Mouse (Mus musculus) heart, adult 8-10 months (tissue): ENCODE data around the gene Rnf157. TPM values are rescaled to one million over a fixed set of nuclear protein-coding genes. Genes with fewer than 3 reads are reported as not detected.
"Not testable (repeated sequence)": the region's sequence is repeated elsewhere in the genome, so short reads cannot be mapped to it uniquely, and the experiment has no call there.

Experiments
- DNase-seq: peaks from one replicate; pipeline ENCODE4 v3.0.0; 2022; ENCODE audit warnings: low spot score
- total RNA-seq, 4 experiments: library from RNA; stranded (reverse); gene quantifications; 2 replicates each; pipeline ENCODE4 v1.2.4; 2022

The Rnf157 gene
- total RNA-seq, 4 experiments from 2014 or later = 7.5 to 12.5 (median 9.4) TPM

DNA sequence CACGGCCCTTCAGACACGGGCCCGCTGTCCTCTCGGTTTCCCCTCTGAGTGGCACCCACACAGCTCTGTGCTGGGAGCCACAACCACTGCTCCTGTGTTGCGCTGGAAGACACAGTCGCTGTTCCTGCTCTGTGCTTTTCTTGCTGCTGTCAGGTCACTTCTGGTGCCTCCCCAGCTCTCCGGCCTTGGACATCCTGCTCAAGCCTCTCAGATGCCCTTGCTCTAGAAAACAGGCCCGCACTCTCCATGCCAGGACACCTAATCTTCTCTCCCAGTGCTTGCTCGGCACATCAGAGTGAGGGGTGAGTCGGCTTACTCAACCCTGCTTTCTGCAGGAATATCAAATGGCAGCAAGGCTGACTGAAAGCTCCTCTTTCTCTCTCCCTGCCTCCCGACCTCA is 28.7 kb downstream of the Rnf157 start:
- DNase-seq = no peak

DNA sequence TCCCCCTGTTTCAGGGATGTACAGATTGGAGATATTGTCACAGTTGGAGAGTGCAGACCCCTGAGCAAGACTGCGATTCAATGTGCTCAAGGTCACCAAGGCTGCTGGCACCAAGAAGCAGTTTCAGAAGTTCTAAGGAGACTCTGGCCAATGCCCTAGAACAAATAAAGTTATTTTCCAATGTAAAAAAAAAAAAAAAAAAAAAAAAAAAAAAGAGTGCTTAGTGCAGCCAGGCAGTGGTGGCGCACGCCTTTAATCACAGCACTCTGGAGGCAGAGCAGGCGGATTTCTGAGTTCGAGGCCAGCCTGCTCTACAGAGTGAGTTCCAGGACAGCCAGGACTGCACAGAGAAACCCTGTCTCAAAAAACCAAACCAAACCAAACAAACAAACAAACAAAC is 29.8 kb downstream of the Rnf157 start:
- not testable (repeated sequence) for DNase-seq

DNA sequence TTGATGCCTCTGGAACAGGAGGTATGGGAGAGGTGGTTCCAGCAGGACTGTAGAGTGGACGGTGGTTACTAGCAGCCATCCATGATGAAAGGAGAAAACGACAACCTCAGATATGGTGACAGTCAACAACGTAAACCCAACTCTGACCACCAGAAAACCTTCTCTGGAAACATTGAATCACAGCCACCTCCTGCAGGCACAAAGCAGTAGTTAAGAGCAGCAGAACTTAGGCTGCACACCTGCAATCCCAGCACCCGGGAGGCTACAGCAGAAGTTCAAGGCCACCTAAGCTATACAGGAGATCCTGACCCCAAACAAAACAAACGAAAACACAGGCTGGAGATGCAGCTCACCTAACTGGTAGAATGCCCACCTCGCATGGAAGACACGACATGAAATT is 32.1 kb downstream of the Rnf157 start:
- DNase-seq = no peak

DNA sequence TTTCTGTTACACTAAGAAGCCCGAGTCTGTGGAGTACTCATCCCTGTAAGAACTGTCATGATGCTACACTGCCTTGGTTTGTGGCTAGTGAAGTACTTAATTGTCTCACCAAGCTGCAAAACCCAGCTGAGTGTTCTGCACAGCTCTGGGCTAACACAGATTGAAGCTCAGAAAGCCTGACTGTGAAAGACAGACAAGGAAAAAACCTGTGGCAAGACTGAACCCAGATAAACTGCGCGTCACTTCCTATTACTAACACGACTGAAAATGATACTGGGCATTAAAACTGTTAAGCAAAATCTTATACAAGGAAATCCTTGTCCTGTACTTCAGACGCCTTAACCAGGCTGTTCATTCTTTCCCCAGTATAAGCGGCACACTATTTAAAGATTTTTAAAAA is 33.3 kb downstream of the Rnf157 start:
- DNase-seq = no peak

DNA sequence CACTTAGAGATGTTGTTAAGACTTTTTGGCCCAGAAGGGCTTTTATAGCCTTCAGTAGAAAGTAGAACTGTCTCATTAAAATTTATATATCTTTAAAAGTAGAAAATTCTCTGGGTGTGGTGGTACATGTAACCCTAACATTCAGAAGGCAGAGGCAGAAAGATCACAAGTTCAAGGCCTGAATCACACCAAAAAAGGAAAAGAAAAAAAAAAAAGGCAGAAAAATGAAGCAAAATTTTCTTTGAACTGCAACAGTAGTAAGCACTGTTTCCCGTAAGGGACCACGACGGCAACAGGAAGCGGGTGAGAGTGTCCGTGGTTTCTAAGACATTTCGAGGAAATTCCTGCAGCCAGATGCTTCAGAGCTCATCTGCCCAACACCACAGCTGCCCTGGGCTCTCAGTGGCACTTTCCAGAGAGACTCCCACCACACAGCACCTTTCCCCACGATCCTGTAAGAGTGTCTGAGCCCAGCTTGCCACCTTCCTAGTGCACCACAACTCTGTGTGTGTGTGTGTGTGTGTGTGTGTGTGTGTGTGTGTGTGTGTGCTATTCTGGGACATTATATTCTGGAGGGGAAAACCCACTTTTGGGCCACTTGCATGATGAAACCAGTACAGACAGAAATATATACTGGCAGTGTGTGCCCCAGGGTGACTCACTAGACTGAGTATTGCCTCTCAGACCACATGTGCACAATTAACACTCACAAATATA is 35.7 kb downstream of the Rnf157 start:
- DNase-seq = no peak

DNA sequence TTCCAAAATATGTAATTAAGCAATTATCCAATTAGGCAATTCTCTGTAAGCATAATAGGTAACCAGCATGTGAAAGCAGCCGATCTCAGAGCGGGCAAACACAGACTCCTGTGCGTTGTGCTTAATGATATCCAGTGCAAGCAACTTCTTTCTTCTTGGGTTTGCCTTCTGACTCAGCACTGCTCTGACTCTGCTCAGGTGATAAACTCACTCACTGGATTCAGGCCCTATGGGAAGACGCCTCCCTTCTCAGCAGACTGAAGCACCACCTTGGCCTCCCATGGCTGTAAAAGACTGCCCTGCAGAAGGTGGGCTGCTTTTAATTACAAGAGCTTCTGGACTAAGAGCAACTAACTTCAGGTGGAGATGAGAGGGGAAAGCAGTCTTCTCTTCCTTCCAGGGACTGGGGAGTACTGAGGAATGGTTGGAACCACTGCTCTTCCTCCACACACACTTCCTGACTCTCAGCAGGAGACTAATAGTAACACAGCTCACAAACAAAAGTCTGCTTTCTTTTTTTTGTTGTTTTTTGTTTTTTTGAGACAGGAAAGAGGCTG is 40.9 kb downstream of the Rnf157 start:
- DNase-seq = no peak

DNA sequence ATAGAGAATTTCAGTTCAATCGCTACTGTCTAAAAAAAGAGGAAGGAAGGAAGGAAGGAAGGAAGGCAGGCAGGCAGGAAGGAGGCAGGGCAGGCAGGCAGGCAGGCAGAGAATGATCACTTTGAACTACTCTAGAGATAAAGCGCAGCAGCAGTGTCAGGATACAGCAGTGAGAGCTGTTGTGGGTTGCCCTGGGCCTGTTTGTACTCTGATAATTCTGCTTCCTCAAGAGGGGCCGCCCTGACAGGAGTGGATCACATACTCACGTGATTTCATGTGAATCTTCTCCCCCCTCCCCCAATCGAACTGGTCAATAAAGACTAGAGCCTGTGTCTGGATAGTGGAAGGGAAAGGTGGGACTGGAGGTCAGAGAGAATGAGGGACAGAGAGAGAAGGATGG is 43.2 kb downstream of the Rnf157 start:
- no peak for DNase-seq

DNA sequence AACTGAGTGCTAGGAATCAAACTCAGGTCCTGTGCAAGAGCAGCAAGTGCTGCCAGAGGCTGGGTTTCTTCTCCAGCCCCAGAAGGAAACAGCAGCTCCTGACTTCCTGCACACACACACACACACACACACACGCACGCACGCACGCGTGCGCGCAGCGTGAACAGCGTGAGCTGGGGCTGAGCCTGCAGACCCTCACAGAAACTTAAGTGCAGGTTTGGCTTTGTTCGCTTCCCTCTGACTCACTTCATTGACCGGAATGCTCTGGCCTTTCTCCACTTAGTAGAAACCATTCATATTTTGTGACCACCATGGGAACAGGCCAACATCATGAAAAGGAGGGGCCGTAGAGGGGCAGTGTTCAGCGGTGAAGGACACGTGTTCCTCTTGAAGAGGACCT is 43.8 kb downstream of the Rnf157 start:
- DNase-seq = no peak

DNA sequence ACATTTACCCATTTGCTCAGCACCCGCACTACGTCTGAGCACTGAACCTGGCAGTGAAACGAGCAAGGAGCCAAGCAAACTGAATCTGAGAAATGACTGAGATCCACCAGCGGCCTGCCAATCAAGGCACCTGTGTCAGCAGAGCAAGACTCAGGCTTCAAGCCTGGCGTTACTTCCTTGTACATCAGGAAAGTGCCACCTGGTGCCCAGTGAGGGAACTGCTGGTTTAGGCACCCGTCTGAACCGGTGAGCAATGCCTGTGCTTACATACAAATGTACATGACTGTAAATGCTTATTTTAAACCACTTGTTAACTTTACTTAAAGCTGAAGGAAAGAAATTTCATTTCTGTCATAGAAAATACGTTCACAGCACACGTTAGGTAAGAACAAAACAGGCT is 44.7 kb downstream of the Rnf157 start:
- DNase-seq = peak; percentile 60

DNA sequence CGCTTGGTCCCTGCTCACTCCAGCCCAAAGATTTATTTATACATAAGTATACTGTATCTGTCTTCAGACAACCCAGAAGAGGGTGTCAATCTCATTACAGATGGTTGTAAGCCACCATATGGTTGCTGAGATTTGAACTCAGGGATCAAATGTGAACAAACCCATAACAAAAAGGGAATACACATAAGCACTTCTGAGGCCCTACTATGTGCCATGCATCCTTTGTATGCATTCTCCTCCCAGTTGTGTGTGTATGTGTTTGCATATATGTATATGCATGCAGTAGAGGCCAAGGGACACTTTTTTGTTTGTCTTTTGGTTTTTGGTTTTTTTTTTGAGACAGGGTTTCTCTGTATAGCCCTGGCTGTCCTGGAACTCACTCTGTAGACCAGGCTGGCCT is 46.2 kb downstream of the Rnf157 start:
- DNase-seq = no peak

DNA sequence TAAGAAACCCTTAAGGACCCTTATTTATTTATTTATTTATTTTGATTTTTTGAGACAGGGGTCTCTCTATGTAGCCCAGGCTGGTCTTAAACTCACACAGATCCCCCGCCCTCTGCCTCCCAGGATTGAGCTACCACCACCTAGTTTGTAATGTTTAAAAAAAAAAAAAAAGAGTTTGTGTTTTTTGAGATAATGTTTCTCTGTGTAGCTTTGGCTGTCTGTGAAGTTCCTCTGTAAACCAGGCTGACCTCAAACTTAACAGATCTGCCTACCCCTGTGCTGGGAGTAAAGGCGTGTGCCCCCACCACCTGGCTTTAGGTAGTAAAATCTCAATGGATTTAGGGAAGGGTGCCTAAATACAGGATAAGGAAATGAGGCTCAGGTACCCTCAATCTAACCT is 46.7 kb downstream of the Rnf157 start:
- DNase-seq = no peak

DNA sequence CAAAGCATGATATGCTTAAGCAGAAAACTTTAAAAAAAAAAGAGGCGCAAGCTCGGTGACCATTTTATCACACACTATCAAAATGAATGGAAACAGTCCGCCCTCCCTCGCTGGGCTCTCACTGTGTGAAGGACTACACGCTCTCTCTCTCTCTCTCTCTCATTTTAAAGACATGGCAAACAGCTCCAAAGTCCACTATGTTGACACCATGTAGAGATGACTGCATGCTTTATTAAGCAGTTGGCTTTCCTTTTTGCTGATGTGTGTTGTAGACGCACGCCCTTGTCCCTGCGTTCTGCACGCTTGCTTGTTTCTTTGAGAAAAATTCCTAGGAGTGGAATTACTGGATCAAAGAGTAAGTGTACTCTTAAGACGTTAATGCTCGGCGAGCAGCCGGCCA is 47.4 kb downstream of the Rnf157 start:
- no peak for DNase-seq

DNA sequence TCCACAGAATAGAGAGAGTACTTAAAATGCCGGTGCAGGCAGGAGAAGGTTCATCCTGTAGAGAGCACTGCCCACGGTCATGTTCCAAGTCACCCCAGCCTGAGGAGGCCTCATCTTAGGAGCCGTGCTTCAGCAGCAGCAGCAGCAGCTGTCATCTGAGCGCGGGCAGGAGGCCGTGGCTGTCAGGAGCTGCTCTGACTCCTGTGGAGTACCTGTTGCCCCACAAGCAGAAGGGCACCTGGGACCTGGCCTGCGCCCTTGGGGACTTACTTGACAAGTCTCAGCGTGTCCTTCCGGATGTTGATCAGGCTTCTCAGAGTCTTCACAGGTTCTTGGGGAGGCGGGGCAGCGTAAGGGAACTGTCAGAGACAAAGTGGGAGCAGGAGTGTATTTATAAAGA is 50.8 kb downstream of the Rnf157 start:
- DNase-seq = no peak

DNA sequence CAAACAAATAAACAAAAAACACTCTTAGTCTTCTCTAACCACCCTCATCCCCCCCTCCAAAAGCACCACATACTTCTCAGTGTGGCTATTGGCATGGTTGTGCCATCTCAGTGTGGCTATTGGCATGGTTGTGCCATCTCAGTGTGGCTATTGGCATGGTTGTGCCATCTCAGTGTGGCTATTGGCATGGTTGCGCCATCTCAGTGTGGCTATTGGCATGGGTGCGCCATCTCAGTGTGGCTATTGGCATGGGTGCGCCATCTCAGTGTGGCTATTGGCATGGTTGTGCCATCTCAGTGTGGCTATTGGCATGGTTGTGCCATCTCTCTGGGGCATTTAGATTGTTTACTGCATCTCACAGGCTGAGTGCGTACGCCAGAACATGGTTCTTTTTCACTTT is 51.9 kb downstream of the Rnf157 start:
- DNase-seq = not testable (repeated sequence)

DNA sequence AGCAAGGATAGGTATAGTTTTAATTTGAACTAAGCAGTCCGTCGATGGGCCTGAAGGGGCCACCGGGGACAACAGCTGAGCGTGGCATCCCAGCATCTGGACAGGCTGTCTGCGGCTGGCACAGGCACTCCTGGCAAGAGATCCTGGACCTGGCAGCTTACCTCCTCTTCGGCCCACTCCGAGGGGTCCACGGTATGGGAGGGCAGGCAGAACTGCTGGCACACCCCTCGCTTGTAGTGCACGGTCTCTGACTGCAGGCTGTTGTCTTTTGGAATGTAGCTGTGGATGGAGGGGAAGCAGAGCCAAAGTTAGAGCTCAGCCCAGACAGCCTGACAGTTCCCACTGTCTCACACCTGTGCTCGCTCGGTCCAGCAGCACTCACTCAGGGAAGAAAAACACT is 53.2 kb downstream of the Rnf157 start:
- no peak for DNase-seq

DNA sequence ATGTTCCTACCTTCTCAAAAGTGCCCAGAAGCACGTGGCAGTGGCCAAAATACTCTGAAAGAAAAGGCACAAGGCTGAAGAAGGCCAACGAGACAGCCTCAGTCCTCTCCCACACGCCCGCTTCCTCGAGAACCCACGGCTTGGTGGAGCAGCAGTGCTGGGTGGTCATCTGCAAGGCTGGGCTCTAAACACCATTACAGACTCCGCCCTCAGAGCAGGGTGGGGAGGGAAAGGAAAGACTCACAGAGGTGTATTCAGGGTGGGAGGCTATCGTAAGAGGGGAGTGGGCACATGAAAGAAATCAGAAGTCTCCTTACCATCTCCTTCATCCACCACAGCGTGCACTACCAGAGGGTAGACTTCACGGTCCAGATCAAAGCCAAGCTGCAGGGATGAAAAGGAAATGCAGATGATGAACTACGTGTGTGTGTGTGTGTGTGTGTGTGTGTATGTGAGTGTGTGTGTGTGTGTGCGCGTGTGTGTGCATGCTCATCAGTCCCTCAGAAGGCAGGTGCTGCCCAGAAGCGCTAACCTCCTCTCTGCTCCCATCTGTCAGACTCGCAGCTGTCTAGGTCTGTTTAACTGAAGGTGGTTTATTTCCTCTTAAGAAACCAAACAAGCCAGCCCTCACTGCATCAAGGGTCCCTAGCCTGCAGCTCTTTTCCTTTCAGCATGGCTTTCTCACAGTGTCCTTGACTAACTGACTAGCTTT is 53.8 kb downstream of the Rnf157 start:
- no peak for DNase-seq

DNA sequence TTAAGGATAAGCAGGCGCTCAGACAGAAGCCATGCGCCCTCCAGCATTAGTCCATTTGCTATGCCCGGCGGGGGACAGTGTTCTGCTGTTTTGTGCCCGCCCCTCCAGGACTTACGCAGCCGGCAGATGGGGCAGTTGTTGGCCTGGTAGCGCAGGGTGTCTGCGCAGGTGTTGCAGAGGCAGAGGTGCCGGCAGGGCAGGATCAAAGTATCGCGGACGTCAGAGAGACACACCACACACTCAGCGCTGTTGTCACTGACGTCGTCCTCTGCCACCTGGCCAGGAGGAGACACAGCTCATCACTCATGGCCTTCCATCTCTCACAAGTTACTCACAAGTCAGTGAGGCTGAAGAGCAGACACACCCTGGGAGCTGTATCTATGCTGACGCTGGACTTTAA is 58.3 kb downstream of the Rnf157 start:
- no peak for DNase-seq

DNA sequence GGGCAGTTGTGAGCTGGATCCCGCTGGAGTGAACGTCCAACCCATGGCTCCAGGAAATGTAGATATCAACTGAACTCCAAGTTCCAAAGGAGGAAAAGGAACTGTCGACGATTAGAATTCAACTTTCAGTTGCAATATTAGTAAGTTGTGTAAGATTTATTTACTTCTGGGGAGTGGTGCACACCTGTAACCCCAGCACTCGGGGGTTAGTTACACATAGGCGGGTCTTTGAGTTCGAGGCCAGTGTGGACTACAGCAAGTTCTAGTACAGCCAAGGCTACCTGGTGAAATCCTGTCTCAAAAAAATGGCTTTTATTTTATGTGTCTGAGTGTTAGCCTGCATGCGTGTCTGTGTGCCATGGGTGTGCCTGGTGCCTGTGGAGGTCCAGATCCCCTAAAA is 59.3 kb downstream of the Rnf157 start:
- DNase-seq = no peak

DNA sequence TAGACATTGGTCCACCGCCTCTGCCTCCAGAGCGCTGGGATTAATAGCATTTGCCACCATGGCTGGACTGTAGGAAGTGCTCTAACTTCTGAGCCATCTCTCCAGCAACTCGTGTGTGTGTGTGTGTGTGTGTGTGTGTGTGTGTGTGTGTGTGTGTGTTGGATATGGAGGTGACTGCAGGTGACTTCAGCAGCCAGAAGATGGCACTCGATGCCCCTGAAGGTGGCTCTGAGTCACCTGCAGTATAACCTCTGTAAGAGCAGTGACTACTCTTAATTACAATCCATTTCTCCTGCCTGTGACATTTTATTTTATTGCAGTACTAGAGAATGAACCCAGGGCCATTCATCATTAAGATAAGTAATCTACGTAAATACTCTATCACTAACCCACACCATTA is 61.5 kb downstream of the Rnf157 start:
- no peak for DNase-seq

DNA sequence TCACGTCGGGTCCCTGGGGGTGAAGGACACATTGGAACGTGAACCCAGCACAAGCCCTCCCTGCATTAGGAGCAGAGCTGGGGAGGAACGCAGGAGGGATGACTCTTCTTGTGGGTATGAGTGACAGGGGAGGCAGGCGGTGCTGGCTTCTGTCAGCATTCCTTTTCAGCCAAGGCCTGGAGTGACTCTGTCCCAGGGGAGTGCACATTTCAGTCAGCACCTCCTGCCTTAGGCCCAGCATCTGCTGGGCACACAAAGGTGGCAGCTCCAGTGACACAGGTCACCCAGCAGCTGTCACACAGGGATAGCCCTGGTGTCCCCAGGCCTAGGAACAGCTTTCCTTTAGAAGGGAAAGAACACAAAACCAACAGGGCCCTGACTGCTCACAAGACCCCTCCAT is 64.9 kb downstream of the Rnf157 start:
- no peak for DNase-seq

DNA sequence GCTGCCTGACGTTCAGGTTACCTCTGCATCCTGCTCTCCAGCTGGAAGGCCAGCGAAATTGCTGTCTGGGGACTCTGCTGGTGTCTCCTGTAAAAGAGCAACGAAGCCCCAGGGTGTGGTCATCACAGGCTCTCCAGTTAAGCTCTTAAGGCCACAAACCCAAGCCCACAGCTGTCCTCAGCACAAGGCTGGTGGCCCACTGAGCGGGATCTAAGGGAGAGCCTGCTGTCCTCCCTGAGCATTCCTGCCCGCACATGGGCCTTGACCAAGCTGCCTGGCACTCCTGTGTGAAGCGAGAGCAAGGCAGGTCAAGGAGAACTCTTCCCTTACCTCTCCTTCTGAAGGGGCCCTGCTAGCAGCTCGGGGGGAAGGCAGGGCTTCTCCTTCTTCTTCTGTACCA is 65.8 kb downstream of the Rnf157 start:
- DNase-seq = no peak

DNA sequence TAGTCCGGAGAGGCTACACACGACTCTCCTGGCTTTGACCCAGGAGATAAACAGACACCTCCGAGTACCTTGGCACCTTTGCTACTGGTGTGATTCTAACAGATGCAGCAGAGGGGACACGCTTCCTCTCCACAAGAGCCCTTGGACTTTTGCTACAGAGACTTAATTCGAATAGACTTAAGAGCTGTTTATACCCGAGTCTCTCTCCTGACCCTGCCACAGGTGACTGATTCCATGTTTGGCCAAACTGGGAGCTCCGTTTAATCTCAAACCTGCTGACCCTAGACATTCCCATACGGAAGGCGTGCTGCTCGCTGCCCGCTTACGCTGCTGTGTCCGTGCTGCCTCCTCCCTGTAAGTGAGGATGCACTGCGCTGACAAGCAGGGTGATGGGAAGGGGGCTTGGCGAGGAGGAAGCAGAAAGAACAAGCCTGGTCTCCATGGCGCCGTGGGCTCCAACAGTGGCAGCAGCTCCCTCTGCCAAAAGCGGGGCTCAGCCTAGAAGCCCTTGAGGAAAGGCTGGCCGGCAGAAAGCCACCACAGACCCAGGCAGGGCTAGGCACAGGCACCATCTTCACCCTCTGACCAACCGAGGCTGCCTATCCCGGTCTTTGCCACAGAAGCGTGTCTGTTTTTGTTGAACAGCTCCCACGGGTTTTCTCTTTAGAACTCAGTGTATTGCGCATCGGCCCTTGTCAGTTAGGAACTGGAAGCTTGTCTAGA is 70.6 kb downstream of the Rnf157 start:
- no peak for DNase-seq

DNA sequence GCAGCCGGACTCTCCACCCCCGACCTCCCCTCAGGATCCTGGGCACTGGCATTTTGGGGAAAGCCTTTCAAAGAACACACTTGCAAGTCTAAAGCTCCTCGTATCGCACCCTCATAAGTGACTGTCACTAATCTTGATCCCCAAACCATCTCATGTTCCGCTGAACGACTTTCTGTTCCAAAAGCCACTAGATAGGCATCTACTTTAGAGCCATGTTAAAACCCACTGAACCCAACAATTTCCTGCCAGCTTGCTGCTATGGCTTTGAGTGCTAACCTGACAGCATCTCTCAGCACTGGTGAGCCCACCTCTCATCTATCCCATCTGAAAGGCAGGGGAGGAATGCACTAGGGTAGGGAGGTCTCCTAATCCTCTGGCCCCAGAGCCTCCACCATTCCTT is 75.3 kb downstream of the Rnf157 start:
- DNase-seq = no peak
